Mouse (Mus musculus) adrenal gland, postnatal 10 days (tissue): ENCODE measurements at regions not wholly inside any gene's neighbourhood (a gene's known extent, or its start where the extent isn't known, plus 50 kb on each side); places are given as distances from the start of the nearest gene placed in this dataset.

Experiments used
- DNase-seq: peaks from one replicate; pipeline ENCODE4 v3.0.0; 2021; ENCODE audit warnings: mixed read lengths

GRCm38 (mm10) chr8:92064971-92065370 lies 263.1 kb upstream of the Irx3 start:
- DNase-seq, result no peak

GRCm38 (mm10) chr8:92064175-92064821 lies 262.4 kb upstream of the Irx3 start:
- no peak for DNase-seq

GRCm38 (mm10) chr8:92063333-92063732 lies 261.5 kb upstream of the Irx3 start:
- DNase-seq, result no peak

GRCm38 (mm10) chr8:92059471-92059870 lies 257.6 kb upstream of the Irx3 start:
- no peak for DNase-seq

GRCm38 (mm10) chr8:92058953-92059352 lies 257.1 kb upstream of the Irx3 start:
- DNase-seq, result no peak

GRCm38 (mm10) chr8:92057857-92058256 lies 256.0 kb upstream of the Irx3 start:
- no peak for DNase-seq

- DNase-seq, result no peak
Observed at GRCm38 (mm10) chr8:92055590-92055989, 253.7 kb upstream of the Irx3 start.

GRCm38 (mm10) chr8:92044695-92045094 lies 242.8 kb upstream of the Irx3 start:
- DNase-seq, result no peak

- DNase-seq, result no peak
Observed at GRCm38 (mm10) chr8:92042951-92043350, 241.1 kb upstream of the Irx3 start.

GRCm38 (mm10) chr8:92029954-92030353 lies 228.1 kb upstream of the Irx3 start:
- no peak for DNase-seq

GRCm38 (mm10) chr8:92029516-92029915 lies 227.6 kb upstream of the Irx3 start:
- DNase-seq, result no peak

- DNase-seq, result no peak
Observed at GRCm38 (mm10) chr8:92028308-92028707, 226.4 kb upstream of the Irx3 start.

GRCm38 (mm10) chr8:92024133-92024532 lies 222.3 kb upstream of the Irx3 start:
- DNase-seq, result no peak

- DNase-seq, result no peak
Observed at GRCm38 (mm10) chr8:92021521-92021920, 219.7 kb upstream of the Irx3 start.

- no peak for DNase-seq
Observed at GRCm38 (mm10) chr8:92014704-92015103, 212.8 kb upstream of the Irx3 start.

GRCm38 (mm10) chr8:92013183-92013582 lies 211.3 kb upstream of the Irx3 start:
- DNase-seq, result no peak

GRCm38 (mm10) chr8:92010412-92010811 lies 208.5 kb upstream of the Irx3 start:
- peak; percentile 14 for DNase-seq

- DNase-seq, result no peak
Observed at GRCm38 (mm10) chr8:92008616-92009610, 207.0 kb upstream of the Irx3 start.

GRCm38 (mm10) chr8:92005091-92005490 lies 203.2 kb upstream of the Irx3 start:
- DNase-seq, result no peak

- no peak for DNase-seq
Observed at GRCm38 (mm10) chr8:92004532-92004931, 202.7 kb upstream of the Irx3 start.

- no peak for DNase-seq
Observed at GRCm38 (mm10) chr8:92000368-92000767, 198.5 kb upstream of the Irx3 start.

GRCm38 (mm10) chr8:91999661-92000060 lies 197.8 kb upstream of the Irx3 start:
- no peak for DNase-seq

- no peak for DNase-seq
Observed at GRCm38 (mm10) chr8:91999189-91999588, 197.3 kb upstream of the Irx3 start.

- DNase-seq, result no peak
Observed at GRCm38 (mm10) chr8:91997892-91998189, 196.0 kb upstream of the Irx3 start.
